Mouse (Mus musculus) CD4-positive, CD25-positive, alpha-beta regulatory T cell, adult 4 months (primary cell): ENCODE data around the gene Ggps1. TPM values are rescaled to one million over a fixed set of nuclear protein-coding genes. Genes with fewer than 3 reads are reported as not detected.
A peak's percentile ranks its signal among the peaks of the same experiment; 100 is the strongest.

Source experiments
- ATAC-seq: one replicate; pipeline ENCODE4 v1.8.0; 2017
- polyA plus RNA-seq, 2 experiments: library from polyadenylated mRNA; unstranded; fragments of 100-300 nt; shearing (Covaris generic); gene quantifications; one replicate each; pipeline ENCODE4 v1.2.1; 2017

The Ggps1 gene
- polyA plus RNA-seq = 100 to 1,000 TPM in 1 of 2 experiments, 10 to 100 TPM in 1; 98.0 to 105 TPM

DNA sequence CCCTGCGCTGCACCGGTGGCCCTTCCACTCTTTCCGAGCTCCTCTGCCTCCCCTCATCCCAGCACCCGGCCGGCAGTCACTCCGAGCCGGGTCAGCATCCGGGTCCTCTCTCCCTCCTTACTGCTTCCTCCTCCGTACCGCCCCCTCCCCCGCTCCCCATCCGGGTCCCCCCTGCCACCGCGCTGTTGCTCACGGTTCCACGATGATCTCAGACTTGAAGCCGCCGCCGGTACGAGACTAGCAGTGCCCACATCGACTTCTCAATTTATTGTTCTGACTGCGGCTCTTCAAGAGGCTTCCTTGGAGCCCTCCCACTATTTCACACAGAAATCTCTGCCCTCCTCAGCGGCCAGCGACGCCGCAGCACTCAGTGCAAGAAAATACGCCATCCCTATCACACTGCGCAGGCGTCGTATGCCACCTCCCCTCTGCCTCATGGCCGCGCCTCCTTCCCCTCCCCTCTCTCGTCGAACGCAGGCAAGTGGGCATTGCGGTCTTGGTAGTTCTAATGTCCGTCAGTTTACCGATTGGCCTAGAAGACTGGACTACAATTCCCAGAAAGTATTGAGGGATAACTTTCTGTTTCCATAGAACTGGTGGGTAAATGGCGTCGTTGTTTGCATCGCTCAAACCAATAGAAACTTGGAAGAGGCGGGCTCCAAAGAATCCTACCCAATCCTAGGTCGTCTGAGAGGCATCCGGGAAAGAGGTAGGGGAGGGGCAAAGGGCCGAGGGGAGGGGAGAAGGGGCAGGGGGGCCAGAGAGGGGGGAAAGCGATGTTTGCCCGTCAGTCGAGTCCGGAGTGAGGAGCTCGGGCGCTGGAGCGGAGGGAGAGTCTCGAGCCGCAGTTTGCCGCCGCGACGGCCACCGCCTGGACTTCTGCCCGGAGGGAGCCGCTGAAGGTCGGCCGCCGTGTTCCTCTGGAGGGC is at the start of gene Ggps1, which contains the start of gene Arid4b:
Gene Ggps1 (minus strand): TSS at position 476 of the 929 bp plus-strand sequence.
Gene Arid4b (plus strand): TSS at position 220 of the 929 bp plus-strand sequence.
- peak; percentile 84 for ATAC-seq

GRCm38 (mm10) chr13:14111146-14111545 is 47.9 kb upstream of the Ggps1 start:
- no peak for ATAC-seq

GRCm38 (mm10) chr13:14110154-14110873 is 47.0 kb upstream of the Ggps1 start:
- no peak for ATAC-seq

DNA sequence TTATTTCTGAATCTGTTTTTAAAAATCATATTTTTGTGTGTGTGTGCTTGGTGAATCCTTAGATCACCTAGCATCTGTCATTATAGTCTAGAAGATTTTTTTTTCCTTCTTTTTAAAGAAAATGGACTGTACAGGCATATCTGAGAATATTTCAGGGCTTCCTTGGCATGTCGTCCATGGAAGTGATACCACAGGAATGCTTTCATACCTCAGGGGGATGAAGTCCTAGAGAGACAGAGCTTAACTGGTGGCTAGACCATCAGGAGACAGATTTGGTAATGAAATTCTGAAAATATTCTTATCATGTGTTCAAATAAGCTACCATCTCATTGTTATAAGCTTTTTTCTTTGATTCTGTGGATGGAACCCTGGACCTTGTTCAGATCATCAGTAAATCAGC is 39.7 kb upstream of the Ggps1 start:
- ATAC-seq = no peak

GRCm38 (mm10) chr13:14088669-14089068 is 25.4 kb upstream of the Ggps1 start:
- ATAC-seq = no peak

DNA sequence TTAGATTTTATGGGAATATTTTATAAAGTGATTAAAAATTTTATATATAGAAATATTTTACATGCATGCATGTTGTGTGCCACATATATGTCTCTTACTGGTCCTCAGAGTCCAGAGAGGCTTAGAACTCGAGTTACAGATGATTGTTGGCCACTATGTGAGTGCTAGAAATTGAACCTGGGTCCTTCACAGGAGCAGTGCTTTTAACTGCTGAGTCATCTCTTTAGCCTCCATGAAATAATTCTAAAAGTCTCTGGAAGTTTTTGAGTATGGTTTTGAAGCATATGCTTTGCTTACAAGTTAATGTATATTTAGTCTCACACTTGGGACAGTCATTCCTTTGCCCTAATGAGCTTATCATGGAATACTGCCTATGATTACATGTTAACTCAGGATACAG is 12.0 kb upstream of the Ggps1 start:
- no peak for ATAC-seq

GRCm38 (mm10) chr13:14074371-14074770 is 11.1 kb upstream of the Ggps1 start:
- no peak for ATAC-seq

DNA sequence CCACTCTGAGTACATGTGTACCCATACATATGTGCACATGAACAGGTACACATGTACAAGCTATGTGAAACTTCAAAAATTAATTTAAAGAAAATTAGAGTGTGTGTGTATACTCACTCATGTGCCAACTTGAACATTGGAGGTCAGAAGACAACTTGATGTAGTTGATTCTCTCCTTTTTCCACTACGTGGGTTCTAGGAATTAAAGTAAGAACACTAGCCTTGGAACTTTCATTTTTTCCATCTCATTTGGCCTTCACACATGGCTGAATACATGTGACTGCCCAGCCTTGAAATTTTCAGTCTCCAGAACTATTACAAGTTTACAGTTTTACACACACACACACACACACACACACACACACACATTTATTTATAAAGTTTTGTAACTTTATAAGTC is 6.0 kb upstream of the Ggps1 start:
- ATAC-seq = no peak

- ATAC-seq = no peak
These were observed 4.7 kb upstream of the Ggps1 start for GRCm38 (mm10) chr13:14068035-14068434.

GRCm38 (mm10) chr13:14065701-14066100 is 2.4 kb upstream of the Ggps1 start:
- no peak for ATAC-seq

GRCm38 (mm10) chr13:14065028-14065380 is 1.7 kb upstream of the Ggps1 start:
- no peak for ATAC-seq

- peak; percentile 8 for ATAC-seq
These were observed 1.2 kb upstream of the Ggps1 start for GRCm38 (mm10) chr13:14064341-14065027.

- no peak for ATAC-seq
These were observed 619 bp upstream of the Ggps1 start for GRCm38 (mm10) chr13:14063942-14064271.

DNA sequence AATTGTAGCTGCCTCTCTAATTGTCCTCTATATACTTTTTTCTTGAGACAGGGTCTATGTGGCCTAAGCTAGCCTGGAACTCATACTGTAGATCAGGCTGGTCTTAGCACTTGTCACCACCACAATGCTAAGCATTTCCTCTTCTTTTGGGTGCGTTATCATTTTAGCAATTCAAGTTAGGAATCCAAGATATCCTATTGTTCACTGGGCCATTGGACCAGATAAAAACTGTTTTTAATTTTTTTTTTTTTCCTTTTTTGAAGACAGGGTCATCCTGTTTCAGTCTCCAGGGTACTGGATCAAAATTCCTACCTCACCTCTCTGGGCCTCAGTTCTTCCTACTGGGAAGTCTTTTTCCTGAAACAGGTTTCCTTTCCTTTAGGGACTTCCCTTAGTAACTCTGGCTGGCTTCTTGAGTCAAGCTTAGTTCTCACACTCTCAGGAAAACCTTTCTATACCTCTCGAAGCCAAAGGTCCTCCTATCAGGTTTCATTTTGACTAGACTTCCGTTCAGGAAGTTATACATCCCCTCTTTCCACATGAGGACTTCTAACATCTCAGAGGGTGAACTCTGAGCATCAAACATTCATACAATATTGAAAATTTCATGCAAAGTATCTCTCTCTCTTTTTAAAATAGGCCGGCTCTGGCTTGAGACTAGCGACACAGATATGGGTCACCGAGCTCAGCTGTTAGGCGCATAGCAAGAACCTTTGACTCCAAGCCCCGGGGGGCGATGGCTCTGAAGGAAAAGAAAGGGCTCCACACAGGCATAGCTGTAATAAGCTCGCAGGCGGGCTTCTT is 877 bp downstream of the Ggps1 start:
- ATAC-seq = peak; percentile 16

- no peak for ATAC-seq
These were observed 3.7 kb downstream of the Ggps1 start for GRCm38 (mm10) chr13:14059582-14059981.

DNA sequence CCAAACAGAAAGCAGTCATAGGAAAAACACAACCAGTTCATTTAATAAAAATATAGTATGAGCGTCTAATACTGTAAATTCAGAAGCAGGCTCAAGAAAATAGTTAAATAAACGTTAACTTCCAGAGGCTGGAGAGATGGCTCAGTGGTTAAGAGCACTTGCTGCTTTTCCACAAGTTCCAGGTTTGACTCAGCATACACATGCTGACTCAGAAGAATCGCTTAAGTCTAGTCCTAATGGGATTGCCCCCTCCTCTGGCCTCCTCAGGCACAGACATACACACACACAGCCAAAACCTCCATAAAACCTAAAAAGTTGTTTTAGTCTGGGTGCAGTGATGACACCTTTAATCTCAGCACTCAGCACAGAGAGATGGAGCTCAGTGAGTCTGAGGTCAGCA is 6.5 kb downstream of the Ggps1 start:
- no peak for ATAC-seq

GRCm38 (mm10) chr13:14049878-14050277 is 13.4 kb downstream of the Ggps1 start:
- no peak for ATAC-seq

GRCm38 (mm10) chr13:14044521-14044920 is 18.8 kb downstream of the Ggps1 start:
- no peak for ATAC-seq

DNA sequence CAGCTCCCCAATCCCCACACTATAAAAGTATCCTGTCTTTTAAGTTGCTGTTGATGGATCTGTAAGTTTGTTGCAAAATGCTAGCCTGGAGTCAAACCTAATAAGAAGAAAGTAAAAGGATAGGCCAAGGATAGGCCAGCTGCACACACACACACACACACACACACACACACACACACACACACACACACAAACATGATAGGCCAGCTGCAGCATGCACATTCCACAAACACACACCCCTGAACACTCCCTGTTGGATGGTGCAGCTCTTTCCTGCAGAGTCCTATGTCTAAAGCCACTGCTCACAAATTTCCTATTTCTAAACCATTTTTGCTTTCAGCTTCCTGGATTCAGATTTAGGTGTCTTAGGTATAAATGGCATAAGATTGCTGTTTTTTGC is 19.4 kb downstream of the Ggps1 start:
- no peak for ATAC-seq

- ATAC-seq = no peak
These were observed 23.1 kb downstream of the Ggps1 start for GRCm38 (mm10) chr13:14040186-14040585.

DNA sequence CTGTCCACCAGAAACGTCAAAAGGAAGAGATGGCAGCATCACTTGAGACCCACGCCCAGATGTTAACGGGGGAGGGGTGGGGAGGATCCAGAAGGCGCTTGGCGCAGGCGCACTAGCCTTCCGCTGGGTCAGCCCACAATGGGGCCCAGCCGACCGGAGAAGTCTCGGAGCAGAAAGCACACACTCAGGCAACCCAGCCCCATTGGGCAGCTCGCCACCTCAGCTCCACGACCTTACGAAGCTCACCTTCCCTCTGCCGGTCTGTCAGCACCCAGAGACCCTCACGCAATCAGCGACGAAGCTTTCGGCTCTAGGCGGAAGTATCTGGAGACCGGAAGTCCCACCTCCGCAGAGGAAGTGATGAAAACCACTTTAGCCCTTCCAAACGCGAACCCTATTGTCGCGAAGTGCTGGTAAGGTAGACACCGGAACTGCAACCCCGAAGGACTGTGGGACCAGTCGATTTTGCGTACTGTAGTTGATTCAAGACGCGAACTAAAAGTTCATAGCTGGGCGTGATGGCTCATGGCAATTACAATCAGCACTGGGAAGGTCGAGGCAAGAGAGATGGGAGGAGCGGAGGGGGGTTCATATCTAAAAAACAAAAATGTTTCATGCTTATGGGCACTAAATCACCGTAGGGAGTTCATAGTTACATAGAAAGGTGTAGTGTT is 23.9 kb downstream of the Ggps1 start, which contains the start of gene Tbce:
Gene Tbce (minus strand): TSS at position 347 of the 674 bp plus-strand sequence.
- ATAC-seq = peak; percentile 98

DNA sequence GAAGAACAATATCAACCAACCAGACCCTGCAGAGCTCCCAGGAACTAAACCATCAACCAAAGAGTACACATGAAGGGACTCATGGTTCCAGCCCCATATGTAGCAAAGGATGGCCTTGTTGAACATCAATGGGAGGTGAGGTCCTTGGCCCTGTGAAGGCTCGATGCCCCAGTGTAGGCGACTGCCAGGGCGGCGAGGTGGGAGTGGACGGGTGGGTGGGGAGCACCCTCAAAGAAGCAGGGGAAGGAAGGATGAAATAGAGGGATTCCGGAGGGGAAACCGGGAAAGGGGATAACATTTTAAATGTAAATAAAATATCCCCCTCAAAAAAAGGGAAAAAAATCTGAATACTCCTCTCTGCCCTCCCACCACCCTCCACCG is 24.4 kb downstream of the Ggps1 start:
- no peak for ATAC-seq
